Mouse (Mus musculus): ENCODE measurements around the gene Itga5. TPM values are rescaled to one million over a fixed set of nuclear protein-coding genes. Genes with fewer than 3 reads are reported as not detected.

The Itga5 gene
- polyA plus RNA-seq, 1 experiment from 2014 or later, result 24.6 TPM

- H3K9me3 ChIP-seq (replicated peaks; ENCODE audit: control insufficient read depth, low read length), result no peaks in the 10 kb centered on the region
- no peak overlapping the region for H3K9ac ChIP-seq (replicated peaks; ENCODE audit: low read length)
- H3K4me1 ChIP-seq (ENCODE audit: control insufficient read depth, insufficient read depth, low read length), result peaks cover 2% of the 10 kb centered on the region; the same call in 1 of the 2 replicates
- no peak overlapping the region for H3K27ac ChIP-seq (replicated peaks; ENCODE audit: low read depth, low read length)
- DNase-seq (ENCODE audit: low spot score) (no peak), ATAC-seq (replicated peaks; ENCODE audit: insufficient number of reproducible peaks, low FRiP score, low TSS enrichment, low read depth) (no peak)
- peaks cover 7% of the 10 kb centered on the region; the same call in 1 of the 2 replicates for H3K27me3 ChIP-seq (ENCODE audit: control insufficient read depth, insufficient read depth, low read length)
- WGBS, result 84% methylated on average over 3 of the region's 3 CpGs
- H3K36me3 ChIP-seq (replicated peaks; ENCODE audit: control insufficient read depth, insufficient read depth, low read depth, low read length), result no peaks in the 10 kb centered on the region
- H3K4me2 ChIP-seq (ENCODE audit: low read depth, low read length), result no peak overlapping the region
- no peak overlapping the region for H3K4me3 ChIP-seq (ENCODE audit: low read depth, low read length)
These were observed 23.6 kb downstream of the Itga5 start for GRCm38 (mm10) chr15:103343008-103343407.

GRCm38 (mm10) chr15:103342415-103342814 lies 24.1 kb downstream of the Itga5 start:
- peaks cover 2% of the 10 kb centered on the region; the same call in 1 of the 2 replicates for H3K4me1 ChIP-seq (ENCODE audit: control insufficient read depth, insufficient read depth, low read length)

GRCm38 (mm10) chr15:103341547-103341946 lies 25.0 kb downstream of the Itga5 start:
- Histone ChIP-seq H3K27me3 (ENCODE audit: control insufficient read depth, insufficient read depth, low read length) (peaks cover 7% of the 10 kb centered on the region; the same call in 1 of the 2 replicates), H3K36me3 (replicated peaks; ENCODE audit: control insufficient read depth, insufficient read depth, low read depth, low read length) (no peaks in the 10 kb centered on the region), H3K4me2 (ENCODE audit: low read depth, low read length) (no peak overlapping the region), H3K4me3 (ENCODE audit: low read depth, low read length) (no peak overlapping the region), H3K9ac (replicated peaks; ENCODE audit: low read length) (no peak overlapping the region), H3K9me3 (replicated peaks; ENCODE audit: control insufficient read depth, low read length) (no peaks in the 10 kb centered on the region), H3K27ac (replicated peaks; ENCODE audit: low read depth, low read length) (no peak overlapping the region), H3K4me1 (ENCODE audit: control insufficient read depth, insufficient read depth, low read length) (peaks cover 2% of the 10 kb centered on the region; the same call in 1 of the 2 replicates)
- DNase-seq (ENCODE audit: low spot score), result no peak
- ATAC-seq (replicated peaks; ENCODE audit: insufficient number of reproducible peaks, low FRiP score, low TSS enrichment, low read depth), result no peak
- WGBS, result 23% methylated on average over 8 of the region's 8 CpGs

More at GRCm38 (mm10) chr15:103342415-103342814, 24.1 kb downstream of the Itga5 start:
- ATAC-seq (replicated peaks; ENCODE audit: insufficient number of reproducible peaks, low FRiP score, low TSS enrichment, low read depth) (0 out of 2 replicates have a peak, but pooled peaks have one; percentile 0), DNase-seq (ENCODE audit: low spot score) (peak; percentile 94)
- no peaks in the 10 kb centered on the region for H3K36me3 ChIP-seq (replicated peaks; ENCODE audit: control insufficient read depth, insufficient read depth, low read depth, low read length)
- H3K27me3 ChIP-seq (ENCODE audit: control insufficient read depth, insufficient read depth, low read length), result peaks cover 7% of the 10 kb centered on the region; the same call in 1 of the 2 replicates
- no peak overlapping the region for H3K4me3 ChIP-seq (ENCODE audit: low read depth, low read length)
- no peak overlapping the region for H3K9ac ChIP-seq (replicated peaks; ENCODE audit: low read length)
- no peaks in the 10 kb centered on the region for H3K9me3 ChIP-seq (replicated peaks; ENCODE audit: control insufficient read depth, low read length)
- H3K27ac ChIP-seq (replicated peaks; ENCODE audit: low read depth, low read length), result no peak overlapping the region
- whole genome bisulfite sequencing, result 15% methylated on average over 4 of the region's 4 CpGs
- H3K4me2 ChIP-seq (ENCODE audit: low read depth, low read length), result no peak overlapping the region

GRCm38 (mm10) chr15:103340786-103341185 lies 25.8 kb downstream of the Itga5 start:
- Histone ChIP-seq H3K9me3 (replicated peaks; ENCODE audit: control insufficient read depth, low read length) (no peaks in the 10 kb centered on the region), H3K9ac (replicated peaks; ENCODE audit: low read length) (no peak overlapping the region; the same call in 1 of the 2 replicates), H3K4me3 (ENCODE audit: low read depth, low read length) (no peak overlapping the region), H3K4me2 (ENCODE audit: low read depth, low read length) (no peak overlapping the region), H3K4me1 (ENCODE audit: control insufficient read depth, insufficient read depth, low read length) (peaks cover 2% of the 10 kb centered on the region; the same call in 1 of the 2 replicates), H3K36me3 (replicated peaks; ENCODE audit: control insufficient read depth, insufficient read depth, low read depth, low read length) (no peaks in the 10 kb centered on the region), H3K27ac (replicated peaks; ENCODE audit: low read depth, low read length) (no peak overlapping the region), H3K27me3 (ENCODE audit: control insufficient read depth, insufficient read depth, low read length) (peaks cover 7% of the 10 kb centered on the region; the same call in 1 of the 2 replicates)
- WGBS, result 12% methylated on average over 4 of the region's 4 CpGs
- no peak for DNase-seq (ENCODE audit: low spot score)
- ATAC-seq (replicated peaks; ENCODE audit: insufficient number of reproducible peaks, low FRiP score, low TSS enrichment, low read depth), result no peak

GRCm38 (mm10) chr15:103339961-103340337 lies 26.6 kb downstream of the Itga5 start, which contains the start of gene Zfp385a:
Gene Zfp385a, minus strand, starts transcription at chr15:103340093.
- peaks cover 7% of the 10 kb centered on the region; the same call in 1 of the 2 replicates for H3K27me3 ChIP-seq (ENCODE audit: control insufficient read depth, insufficient read depth, low read length)
- no peaks in the 10 kb centered on the region for H3K9me3 ChIP-seq (replicated peaks; ENCODE audit: control insufficient read depth, low read length)
- peak within 1 kb of the TSS; percentile 86 for H3K4me2 ChIP-seq (ENCODE audit: low read depth, low read length)
- H3K36me3 ChIP-seq (replicated peaks; ENCODE audit: control insufficient read depth, insufficient read depth, low read depth, low read length), result no peaks in the 10 kb centered on the region
- peaks cover 2% of the 10 kb centered on the region for H3K4me1 ChIP-seq (ENCODE audit: control insufficient read depth, insufficient read depth, low read length)
- peak; percentile 41 for ATAC-seq (replicated peaks; ENCODE audit: insufficient number of reproducible peaks, low FRiP score, low TSS enrichment, low read depth)
- 0% methylated on average over 25 of the region's 26 CpGs for WGBS
- peak within 1 kb of the TSS; percentile 57 for H3K9ac ChIP-seq (replicated peaks; ENCODE audit: low read length)
- no peak within 1 kb of the TSS for H3K27ac ChIP-seq (replicated peaks; ENCODE audit: low read depth, low read length)
- H3K4me3 ChIP-seq (ENCODE audit: low read depth, low read length), result peak within 1 kb of the TSS; percentile 61
- peak; percentile 58 for DNase-seq (ENCODE audit: low spot score)

GRCm38 (mm10) chr15:103339166-103339960 lies 27.2 kb downstream of the Itga5 start:
- Histone ChIP-seq H3K4me2 (ENCODE audit: low read depth, low read length) (peak overlapping the region; percentile 86), H3K36me3 (replicated peaks; ENCODE audit: control insufficient read depth, insufficient read depth, low read depth, low read length) (no peaks in the 10 kb centered on the region), H3K9ac (replicated peaks; ENCODE audit: low read length) (peak overlapping the region; percentile 57), H3K9me3 (replicated peaks; ENCODE audit: control insufficient read depth, low read length) (no peaks in the 10 kb centered on the region), H3K27ac (replicated peaks; ENCODE audit: low read depth, low read length) (no peak overlapping the region), H3K4me3 (ENCODE audit: low read depth, low read length) (peak overlapping the region; percentile 61), H3K4me1 (ENCODE audit: control insufficient read depth, insufficient read depth, low read length) (peaks cover 3% of the 10 kb centered on the region), H3K27me3 (ENCODE audit: control insufficient read depth, insufficient read depth, low read length) (peaks cover 7% of the 10 kb centered on the region; the same call in 1 of the 2 replicates)
- peak; percentile 14; the same call in 1 of the 2 replicates for ATAC-seq (replicated peaks; ENCODE audit: insufficient number of reproducible peaks, low FRiP score, low TSS enrichment, low read depth)
- 2% methylated on average over 22 of the region's 31 CpGs for WGBS
- no peak for DNase-seq (ENCODE audit: low spot score)

GRCm38 (mm10) chr15:103338829-103339165 lies 27.8 kb downstream of the Itga5 start:
- no peak for DNase-seq (ENCODE audit: low spot score)
- H3K27me3 ChIP-seq (ENCODE audit: control insufficient read depth, insufficient read depth, low read length), result peaks cover 7% of the 10 kb centered on the region; the same call in 1 of the 2 replicates
- peak overlapping the region; percentile 86 for H3K4me2 ChIP-seq (ENCODE audit: low read depth, low read length)
- no peak overlapping the region for H3K9ac ChIP-seq (replicated peaks; ENCODE audit: low read length)
- H3K27ac ChIP-seq (replicated peaks; ENCODE audit: low read depth, low read length), result no peak overlapping the region
- H3K9me3 ChIP-seq (replicated peaks; ENCODE audit: control insufficient read depth, low read length), result no peaks in the 10 kb centered on the region
- WGBS, result 28% methylated on average over 4 of the region's 4 CpGs
- peaks cover 7% of the 10 kb centered on the region for H3K4me1 ChIP-seq (ENCODE audit: control insufficient read depth, insufficient read depth, low read length)
- peak overlapping the region; percentile 61 for H3K4me3 ChIP-seq (ENCODE audit: low read depth, low read length)
- no peaks in the 10 kb centered on the region for H3K36me3 ChIP-seq (replicated peaks; ENCODE audit: control insufficient read depth, insufficient read depth, low read depth, low read length)
- ATAC-seq (replicated peaks; ENCODE audit: insufficient number of reproducible peaks, low FRiP score, low TSS enrichment, low read depth), result no peak
